Mouse (Mus musculus): Measurements from ENCODE around the gene 1700003F12Rik.

1700003F12Rik gene

GRCm38 (mm10) chr2:154546711-154547110 is at the start of gene 1700003F12Rik:
1700003F12Rik (plus strand) TSS chr2:154547085.
- no peak for DNase-seq

- DNase-seq, result no peak
Observed at GRCm38 (mm10) chr2:154498571-154498970, 48.3 kb upstream of the 1700003F12Rik start.

GRCm38 (mm10) chr2:154499717-154500247 is 47.1 kb upstream of the 1700003F12Rik start:
- DNase-seq, result no peak

- DNase-seq, result no peak
Observed at GRCm38 (mm10) chr2:154500758-154501157, 46.1 kb upstream of the 1700003F12Rik start.

GRCm38 (mm10) chr2:154507076-154507475 is 39.8 kb upstream of the 1700003F12Rik start:
- DNase-seq, result no peak

- peak; percentile 28 to 48 for DNase-seq
Observed at GRCm38 (mm10) chr2:154507566-154508283, 39.2 kb upstream of the 1700003F12Rik start.

- no peak for DNase-seq
Observed at GRCm38 (mm10) chr2:154508450-154508849, 38.4 kb upstream of the 1700003F12Rik start.

- DNase-seq, result no peak
Observed at GRCm38 (mm10) chr2:154510141-154510540, 36.7 kb upstream of the 1700003F12Rik start.

GRCm38 (mm10) chr2:154516944-154517343 is 29.9 kb upstream of the 1700003F12Rik start:
- DNase-seq, result no peak

GRCm38 (mm10) chr2:154517424-154517823 is 29.5 kb upstream of the 1700003F12Rik start:
- no peak for DNase-seq

- DNase-seq, result no peak
Observed at GRCm38 (mm10) chr2:154521449-154521848, 25.4 kb upstream of the 1700003F12Rik start.

GRCm38 (mm10) chr2:154522334-154522733 is 24.6 kb upstream of the 1700003F12Rik start:
- no peak for DNase-seq

GRCm38 (mm10) chr2:154525285-154525684 is 21.6 kb upstream of the 1700003F12Rik start:
- DNase-seq, result no peak

GRCm38 (mm10) chr2:154526531-154526930 is 20.4 kb upstream of the 1700003F12Rik start:
- no peak for DNase-seq

- no peak for DNase-seq
Observed at GRCm38 (mm10) chr2:154532888-154533287, 14.0 kb upstream of the 1700003F12Rik start.

- DNase-seq, result no peak
Observed at GRCm38 (mm10) chr2:154534704-154535270, 12.1 kb upstream of the 1700003F12Rik start.

- no peak for DNase-seq
Observed at GRCm38 (mm10) chr2:154538310-154538709, 8.6 kb upstream of the 1700003F12Rik start.

GRCm38 (mm10) chr2:154538710-154539109 is 8.2 kb upstream of the 1700003F12Rik start:
- DNase-seq, result no peak

- no peak for DNase-seq
Observed at GRCm38 (mm10) chr2:154539720-154540119, 7.2 kb upstream of the 1700003F12Rik start.

- DNase-seq, result no peak
Observed at GRCm38 (mm10) chr2:154541630-154542029, 5.3 kb upstream of the 1700003F12Rik start.

GRCm38 (mm10) chr2:154543567-154544347 is 3.1 kb upstream of the 1700003F12Rik start:
- DNase-seq, result no peak

GRCm38 (mm10) chr2:154548688-154549087 is 1.8 kb downstream of the 1700003F12Rik start:
- no peak for DNase-seq

- peak; percentile 57 for DNase-seq
Observed at GRCm38 (mm10) chr2:154549127-154549885, 2.4 kb downstream of the 1700003F12Rik start.
